Mouse (Mus musculus): ENCODE measurements around the gene Disp1. TPM values are rescaled to one million over a fixed set of nuclear protein-coding genes. Genes with fewer than 3 reads are reported as not detected.

Gene Disp1
- total RNA-seq, 2 experiments from 2014 or later, result 5.7 to 10.7 TPM

DNA sequence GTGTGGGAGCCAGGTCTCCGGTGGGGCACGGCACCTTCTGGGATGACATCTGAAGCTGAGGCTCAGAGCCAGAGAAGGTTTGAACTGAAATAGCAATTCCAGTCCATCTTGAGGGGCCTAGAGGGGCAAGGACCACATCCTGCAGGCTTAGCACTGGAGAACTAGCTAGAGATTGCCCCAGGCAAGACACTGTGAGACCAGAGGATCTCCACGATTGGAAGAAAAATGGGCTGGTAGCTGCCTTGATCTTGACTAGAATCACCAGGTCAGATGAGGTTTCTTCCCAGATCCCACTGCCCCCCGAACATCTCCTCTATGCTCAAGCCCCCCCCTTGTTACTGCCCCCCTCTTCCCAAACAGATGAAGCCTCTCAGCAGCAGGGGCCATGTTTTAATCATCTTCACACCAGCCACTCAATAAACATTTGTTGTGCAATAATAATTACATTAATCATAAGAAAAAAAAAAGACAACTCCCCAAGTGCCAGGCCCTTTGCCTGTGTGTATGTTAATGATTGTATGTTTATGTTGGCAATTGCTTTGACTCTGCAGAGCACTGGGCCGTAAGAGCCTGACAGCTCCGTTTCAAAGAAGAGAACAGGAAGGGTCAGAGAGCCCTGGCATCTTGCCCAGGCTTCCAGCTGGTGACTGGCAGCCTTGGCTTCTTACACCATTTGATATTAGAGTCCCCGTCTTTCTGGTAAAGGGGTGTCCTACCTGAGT, 174.0 kb downstream of the Disp1 start:
- no peak for ATAC-seq (ENCODE audit: poor library complexity, severe bottlenecking)

DNA sequence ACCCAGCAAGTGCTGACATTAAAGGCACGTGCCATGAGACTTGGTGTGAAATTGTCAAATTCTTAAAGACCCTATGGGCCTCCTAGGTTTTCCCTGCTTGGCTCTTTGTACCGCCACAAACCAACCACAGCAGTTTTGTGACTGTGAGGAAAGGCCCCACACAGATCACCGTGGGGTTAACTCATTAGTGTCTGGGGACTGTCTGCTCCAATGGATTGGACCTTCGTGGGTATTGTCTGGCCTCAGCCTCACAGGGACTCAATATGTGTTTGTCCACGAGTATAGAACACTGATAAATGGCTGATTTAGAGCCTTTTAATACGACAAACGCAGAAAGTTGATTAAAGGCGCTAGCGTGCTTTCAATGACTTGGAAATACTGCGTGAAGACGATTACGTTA, 175.2 kb downstream of the Disp1 start:
- no peak for ATAC-seq (ENCODE audit: poor library complexity, severe bottlenecking)

DNA sequence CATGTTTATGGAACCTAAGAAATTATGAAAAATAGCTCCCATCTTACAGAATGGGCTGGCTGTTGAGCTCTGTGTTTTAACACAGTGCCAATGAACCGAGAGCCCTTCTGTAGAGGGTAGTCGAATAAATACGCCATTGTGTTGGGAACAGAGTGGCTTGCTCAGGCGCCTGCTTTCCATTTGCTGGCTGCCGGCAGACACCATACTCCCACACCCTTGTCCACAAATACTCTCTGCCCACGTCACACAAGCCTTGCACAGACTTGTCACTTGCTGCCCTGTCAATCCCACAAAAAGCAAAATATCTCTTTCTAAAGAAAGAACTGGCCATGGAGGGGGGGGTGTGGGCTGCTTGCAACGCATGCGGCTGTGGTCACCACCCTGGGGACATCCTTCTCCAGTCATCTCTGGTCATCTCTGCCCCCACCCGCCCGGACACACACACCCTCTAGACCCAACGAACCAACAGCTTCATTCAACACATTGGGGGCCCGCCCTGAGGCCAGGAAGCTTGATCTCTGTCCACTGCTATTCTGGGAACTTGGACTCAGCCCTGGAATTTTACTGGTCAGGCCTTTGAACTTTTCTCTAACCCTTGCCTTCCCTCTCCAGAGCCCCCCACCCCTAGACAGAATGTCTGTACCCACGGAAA, 178.0 kb downstream of the Disp1 start:
- no peak for ATAC-seq (ENCODE audit: poor library complexity, severe bottlenecking)

DNA sequence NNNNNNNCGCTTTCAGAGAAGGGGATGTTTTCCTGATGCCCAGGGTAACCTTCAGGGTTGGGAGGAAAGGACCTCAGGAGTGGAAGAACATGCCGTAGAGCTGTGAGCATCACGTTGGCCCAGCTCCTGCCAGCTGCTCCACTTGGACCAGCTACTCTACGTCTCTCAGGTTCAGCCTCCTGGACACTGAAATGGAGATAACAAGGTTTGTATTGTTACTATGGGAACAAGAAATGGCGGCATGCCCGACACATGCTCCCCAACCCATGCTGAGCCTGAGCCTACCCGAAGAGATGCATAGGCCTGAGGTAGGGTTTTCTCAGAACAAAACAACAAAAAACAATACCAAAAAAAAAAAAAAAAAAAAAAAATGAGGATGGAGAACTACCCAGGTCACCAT, 179.6 kb downstream of the Disp1 start:
- no peak for ATAC-seq (ENCODE audit: poor library complexity, severe bottlenecking)

DNA sequence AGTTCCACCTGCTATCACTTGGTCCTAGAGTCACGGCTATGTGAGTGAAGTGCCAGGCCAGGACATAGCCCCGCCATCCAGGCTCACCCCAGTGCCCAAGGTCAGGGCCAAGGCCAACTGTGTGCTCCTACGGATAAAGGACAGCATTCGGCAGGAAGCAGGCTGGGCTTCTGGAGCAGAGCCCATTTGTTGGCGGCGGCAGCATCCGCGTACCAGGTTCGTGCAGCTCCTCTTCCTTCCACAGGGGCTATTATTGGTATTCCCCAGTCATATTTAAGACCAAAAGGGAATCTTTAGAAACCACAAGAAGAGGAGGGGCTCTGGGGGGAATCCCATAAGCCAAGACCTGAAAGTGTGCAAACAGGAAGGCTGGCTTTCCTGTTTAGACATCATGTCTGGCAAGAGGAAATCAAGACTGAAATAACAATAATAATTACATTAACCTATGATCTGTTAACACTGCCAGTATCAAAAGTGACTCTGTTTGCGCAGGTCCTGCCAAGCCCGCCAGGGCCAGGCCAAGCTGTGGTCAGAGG, 180.4 kb downstream of the Disp1 start:
- ATAC-seq (ENCODE audit: poor library complexity, severe bottlenecking), result no peak

DNA sequence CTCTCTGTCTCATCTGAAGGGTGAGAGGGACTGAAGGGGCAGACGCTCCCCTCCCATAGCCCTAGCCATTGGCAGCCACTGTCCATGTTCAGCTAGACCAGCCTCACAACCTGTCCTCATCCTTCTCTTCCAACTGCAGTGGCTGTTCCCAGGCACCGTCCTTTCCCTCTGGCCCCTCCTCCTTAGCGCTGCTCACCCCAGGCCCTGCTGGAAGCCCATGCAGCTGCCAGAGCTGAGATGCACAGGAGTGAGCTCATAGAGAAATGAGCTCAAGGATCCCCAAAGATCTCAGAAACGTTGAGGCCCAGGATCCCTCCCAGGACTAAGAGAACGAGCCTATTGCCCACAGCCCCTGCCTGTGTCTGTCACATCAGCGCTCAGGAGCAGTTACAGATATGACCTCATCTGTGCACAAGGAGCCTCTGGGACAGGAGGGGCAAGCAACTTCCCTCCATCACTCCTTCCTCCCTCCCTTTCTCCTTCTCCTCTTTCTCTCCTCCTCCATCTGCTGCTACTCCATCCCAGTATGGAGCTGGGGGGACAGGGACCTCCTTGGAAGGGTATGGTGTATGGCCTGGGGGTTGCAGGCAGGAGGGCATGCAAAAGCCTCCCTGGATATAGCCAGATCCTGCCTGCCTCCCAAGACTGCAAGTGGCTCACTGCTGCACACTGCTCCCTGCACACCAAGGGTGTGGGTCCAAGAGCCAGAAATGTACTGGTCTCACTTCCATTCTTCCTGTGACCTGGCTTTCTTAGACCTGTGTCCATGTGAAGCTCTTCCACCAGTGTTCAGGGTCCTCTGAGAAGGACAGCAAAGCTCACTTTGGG, 181.2 kb downstream of the Disp1 start:
- no peak for ATAC-seq (ENCODE audit: poor library complexity, severe bottlenecking)

DNA sequence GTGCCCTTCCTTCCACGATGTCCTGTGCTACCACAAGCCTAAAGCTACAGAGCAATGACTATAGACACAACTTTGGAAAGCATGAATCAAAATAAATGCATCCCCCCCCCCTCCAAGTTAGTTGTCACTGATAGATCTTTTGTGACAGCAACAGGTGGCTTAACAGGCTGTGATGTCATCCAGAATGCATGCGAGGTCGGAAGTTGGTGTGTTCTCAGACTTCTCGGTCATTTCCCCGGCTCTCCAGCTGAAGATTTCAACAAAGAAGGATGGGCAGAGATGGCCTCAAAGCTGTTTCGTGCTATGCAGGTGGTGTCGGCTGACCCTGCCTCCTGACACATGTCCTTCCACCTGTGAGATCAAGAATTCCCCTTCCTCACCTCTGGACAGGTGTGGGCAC, 181.9 kb downstream of the Disp1 start:
- no peak for ATAC-seq (ENCODE audit: poor library complexity, severe bottlenecking)

Other genes starting within 250 kb of the Disp1 start
- 66.0 and 71.4 TPM in 2 replicates for gene Aida, start 75.1 kb upstream of the Disp1 start, total RNA-seq (2015)
- gene Aida, start 75.1 kb upstream of the Disp1 start, total RNA-seq (2017), result 85.7 and 88.5 TPM in 2 replicates
- gene Brox, start 75.7 kb upstream of the Disp1 start, total RNA-seq (2015), result 35.1 and 44.4 TPM in 2 replicates
- gene Brox, start 75.7 kb upstream of the Disp1 start, total RNA-seq (2017), result 52.9 and 66.7 TPM in 2 replicates
- 102 and 119 TPM in 2 replicates for gene Mia3, start 148.0 kb upstream of the Disp1 start, total RNA-seq (2015)
- gene Mia3, start 148.0 kb upstream of the Disp1 start, total RNA-seq (2017), result 134 and 164 TPM in 2 replicates
- 7.5 and 9.1 TPM in 2 replicates for gene Taf1a, start 167.5 kb upstream of the Disp1 start, total RNA-seq (2015)
- 9.4 and 11.0 TPM in 2 replicates for gene Taf1a, start 167.5 kb upstream of the Disp1 start, total RNA-seq (2017)
- not detected in 2 replicates for gene Hhipl2, start 196.7 kb upstream of the Disp1 start, total RNA-seq (2015)
- gene Hhipl2, start 196.7 kb upstream of the Disp1 start, total RNA-seq (2017), result 0.12 TPM in 1 of 2 replicates, not detected in the other